ENCODE assay signal across 18 mouse cellular contexts in genomic region chr10:41218897-41219296, GRCm38 (mm10).
"Had no signal": no experiment of that assay in that cellular context is flagged by ENCODE, and none has a peak within 500 bp of the region (broad histone marks: within the 10 kb centered on the region; RNA-seq: fewer than 3 reads in every experiment).

No protein-coding gene starts in this region.

- H3K9me3 ChIP-seq: limb, embryonic 12.5 days; limb, embryonic 15.5 days; lung, embryonic 15.5 days; midbrain, embryonic 12.5 days had no signal

- H3K4me3 ChIP-seq: limb, embryonic 12.5 days; limb, embryonic 15.5 days; lung, embryonic 15.5 days; midbrain, embryonic 12.5 days had no signal

- DNase-seq: kidney, adult 18-20 months; kidney, adult 9 months; kidney, postnatal 14 days; kidney, postnatal 4 days; left cerebral cortex, postnatal 4 days; lung, adult 18-20 months; lung, postnatal 10 days; lung, postnatal 4 days; thymus, adult 2 months; thymus, postnatal 14 days; thymus, postnatal 4 days had no signal

- H3K9ac ChIP-seq: limb, embryonic 12.5 days; limb, embryonic 15.5 days; liver, embryonic 14.5 days; lung, embryonic 15.5 days; midbrain, embryonic 12.5 days had no signal

- ATAC-seq: intestine, embryonic 16.5 days had no signal

- H3K4me2 ChIP-seq: limb, embryonic 12.5 days; limb, embryonic 15.5 days; lung, embryonic 15.5 days; midbrain, embryonic 12.5 days had no signal

- H3K27ac ChIP-seq: limb, embryonic 12.5 days; limb, embryonic 15.5 days; liver, embryonic 14.5 days; lung, embryonic 15.5 days; midbrain, embryonic 12.5 days; stomach, postnatal 0 days had no signal

- H3K4me1 ChIP-seq: limb, embryonic 12.5 days; lung, embryonic 15.5 days; midbrain, embryonic 12.5 days had no signal

- H3K36me3 ChIP-seq: limb, embryonic 12.5 days; limb, embryonic 15.5 days; lung, embryonic 15.5 days; midbrain, embryonic 12.5 days had no signal

- H3K27me3 ChIP-seq: limb, embryonic 12.5 days; limb, embryonic 15.5 days; lung, embryonic 15.5 days; midbrain, embryonic 12.5 days had no signal
